Mouse (Mus musculus): ENCODE results near the gene Pithd1. TPM values are rescaled to one million over a fixed set of nuclear protein-coding genes. Genes with fewer than 3 reads are reported as not detected.

Pithd1 gene
- polyA plus RNA-seq, 1 experiment = 140 TPM

DNA sequence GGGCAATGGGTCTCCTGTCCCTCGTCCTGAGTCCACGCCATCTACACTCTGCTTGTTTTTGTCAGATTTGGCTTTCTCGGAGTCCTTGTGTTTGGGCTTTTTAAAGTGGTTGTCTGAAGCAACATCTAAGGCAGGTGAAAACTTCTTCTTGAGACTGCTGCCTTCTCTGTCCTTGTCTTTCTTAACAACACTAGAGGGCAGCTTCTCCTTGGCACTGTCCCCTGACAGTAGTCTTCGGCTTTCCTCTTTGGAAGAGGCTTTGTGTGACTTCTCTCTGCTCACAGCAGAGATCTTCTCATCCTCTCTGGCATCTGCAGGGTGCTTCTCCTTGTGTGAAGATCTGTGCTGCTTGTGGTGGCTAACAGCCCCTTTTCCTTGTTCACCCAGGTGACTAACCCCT is 23.5 kb upstream of the Pithd1 start:
- peaks cover 85% of the 10 kb centered on the region for H3K36me3 ChIP-seq (ENCODE audit: control insufficient read depth, insufficient read depth, low read length)
- 94% methylated on average over 4 of the region's 4 CpGs for WGBS
- no peaks in the 10 kb centered on the region for H3K27me3 ChIP-seq (ENCODE audit: control insufficient read depth, insufficient read depth, low read length)
- TF ChIP-seq CTCF (IDR thresholded peaks at IDR 0.05; ENCODE audit: borderline replicate concordance, control insufficient read depth, extremely low read depth, insufficient read depth, low read length, poor library complexity) (no peak), POLR2A (IDR thresholded peaks at IDR 0.05; ENCODE audit: control insufficient read depth, extremely low read depth, insufficient read depth, low read length, poor library complexity) (no peak)
- H3K4me1 ChIP-seq (replicated peaks; ENCODE audit: control insufficient read depth, insufficient read depth, low read length) = no peaks in the 10 kb centered on the region
- DNase-seq = no peak
- no peak overlapping the region for H3K4me3 ChIP-seq (ENCODE audit: control insufficient read depth, insufficient read depth, low read length)
- H3K27ac ChIP-seq (ENCODE audit: control insufficient read depth, insufficient read depth, low read length) = no peak overlapping the region

- 97% methylated on average over 8 of the region's 8 CpGs for WGBS
- TF ChIP-seq CTCF (IDR thresholded peaks at IDR 0.05; ENCODE audit: borderline replicate concordance, control insufficient read depth, extremely low read depth, insufficient read depth, low read length, poor library complexity) = no peak
- TF ChIP-seq POLR2A (IDR thresholded peaks at IDR 0.05; ENCODE audit: control insufficient read depth, extremely low read depth, insufficient read depth, low read length, poor library complexity) = no peak
Measured at GRCm38 (mm10) chr4:136008782-136009447, 21.9 kb upstream of the Pithd1 start.

GRCm38 (mm10) chr4:136006821-136007220 is 19.8 kb upstream of the Pithd1 start:
- TF ChIP-seq POLR2A (IDR thresholded peaks at IDR 0.05; ENCODE audit: control insufficient read depth, extremely low read depth, insufficient read depth, low read length, poor library complexity) (no peak), CTCF (IDR thresholded peaks at IDR 0.05; ENCODE audit: borderline replicate concordance, control insufficient read depth, extremely low read depth, insufficient read depth, low read length, poor library complexity) (no peak)
- 78% methylated on average over 3 of the region's 3 CpGs for WGBS
- H3K27me3 ChIP-seq (ENCODE audit: control insufficient read depth, insufficient read depth, low read length) = no peaks in the 10 kb centered on the region
- H3K27ac ChIP-seq (ENCODE audit: control insufficient read depth, insufficient read depth, low read length) = no peak overlapping the region
- no peak for DNase-seq
- no peaks in the 10 kb centered on the region for H3K4me1 ChIP-seq (replicated peaks; ENCODE audit: control insufficient read depth, insufficient read depth, low read length)
- peaks cover 92% of the 10 kb centered on the region for H3K36me3 ChIP-seq (ENCODE audit: control insufficient read depth, insufficient read depth, low read length)
- no peak overlapping the region for H3K4me3 ChIP-seq (ENCODE audit: control insufficient read depth, insufficient read depth, low read length)

More at GRCm38 (mm10) chr4:136008782-136009447, 21.9 kb upstream of the Pithd1 start:
- no peaks in the 10 kb centered on the region for H3K27me3 ChIP-seq (ENCODE audit: control insufficient read depth, insufficient read depth, low read length)
- H3K36me3 ChIP-seq (ENCODE audit: control insufficient read depth, insufficient read depth, low read length) = peaks cover 96% of the 10 kb centered on the region
- no peak overlapping the region for H3K4me3 ChIP-seq (ENCODE audit: control insufficient read depth, insufficient read depth, low read length)
- no peaks in the 10 kb centered on the region for H3K4me1 ChIP-seq (replicated peaks; ENCODE audit: control insufficient read depth, insufficient read depth, low read length)
- DNase-seq = no peak
- H3K27ac ChIP-seq (ENCODE audit: control insufficient read depth, insufficient read depth, low read length) = no peak overlapping the region

DNA sequence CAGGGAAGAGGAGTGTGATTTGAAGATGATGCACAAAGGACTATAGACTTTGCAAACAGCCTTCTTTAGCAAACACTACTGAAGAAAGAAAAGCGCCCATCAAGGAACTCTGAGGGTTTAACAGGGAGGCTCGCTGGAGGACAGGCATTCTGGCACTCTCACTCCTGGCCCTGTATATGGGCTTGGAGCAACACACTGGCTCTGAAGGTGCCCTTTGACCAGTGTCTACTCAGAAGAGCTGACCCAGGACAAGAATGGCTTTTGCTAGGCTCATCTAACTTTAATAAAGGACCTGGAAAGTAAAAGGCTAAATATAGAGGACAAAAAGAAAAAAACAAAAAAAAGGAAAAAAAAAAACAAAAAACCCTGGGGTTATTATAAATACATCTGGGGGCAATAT is 17.9 kb upstream of the Pithd1 start:
- H3K4me3 ChIP-seq (ENCODE audit: control insufficient read depth, insufficient read depth, low read length) = no peak overlapping the region
- 94% methylated on average over 2 of the region's 2 CpGs for WGBS
- peaks cover 73% of the 10 kb centered on the region for H3K36me3 ChIP-seq (ENCODE audit: control insufficient read depth, insufficient read depth, low read length)
- H3K27ac ChIP-seq (ENCODE audit: control insufficient read depth, insufficient read depth, low read length) = no peak overlapping the region
- no peaks in the 10 kb centered on the region for H3K4me1 ChIP-seq (replicated peaks; ENCODE audit: control insufficient read depth, insufficient read depth, low read length)
- H3K27me3 ChIP-seq (ENCODE audit: control insufficient read depth, insufficient read depth, low read length) = no peaks in the 10 kb centered on the region
- TF ChIP-seq CTCF (IDR thresholded peaks at IDR 0.05; ENCODE audit: borderline replicate concordance, control insufficient read depth, extremely low read depth, insufficient read depth, low read length, poor library complexity) (no peak), POLR2A (IDR thresholded peaks at IDR 0.05; ENCODE audit: control insufficient read depth, extremely low read depth, insufficient read depth, low read length, poor library complexity) (no peak)
- no peak for DNase-seq

DNA sequence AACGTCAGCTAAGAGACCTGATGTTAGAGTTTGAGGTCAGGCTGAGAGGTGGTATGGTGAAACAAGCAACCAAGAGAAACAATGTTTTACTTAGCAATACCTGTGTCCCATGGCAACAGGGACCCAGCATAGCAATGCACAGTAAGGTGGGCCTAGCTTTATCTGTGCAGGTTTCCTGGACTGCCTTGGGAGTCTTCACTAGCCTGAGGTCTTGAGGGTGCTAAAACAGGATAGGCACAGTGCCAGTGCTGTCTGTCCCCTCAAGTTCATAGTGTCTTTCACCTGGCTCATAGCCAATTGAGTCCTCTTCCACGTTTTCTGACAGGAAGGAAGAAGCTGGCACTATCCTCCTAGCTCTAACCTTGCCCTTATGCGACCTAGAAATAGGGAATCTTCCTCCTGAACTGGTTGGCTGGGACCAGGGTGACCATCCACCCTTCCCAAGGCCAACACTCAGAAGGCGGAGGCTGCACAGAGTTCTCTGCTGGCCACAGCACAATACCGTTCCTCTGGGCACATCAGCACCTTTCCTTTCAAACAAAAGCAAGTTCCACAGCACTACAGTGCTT is 17.1 kb upstream of the Pithd1 start:
- H3K27me3 ChIP-seq (ENCODE audit: control insufficient read depth, insufficient read depth, low read length) = no peaks in the 10 kb centered on the region
- 90% methylated on average over 5 of the region's 5 CpGs for WGBS
- no peak overlapping the region for H3K27ac ChIP-seq (ENCODE audit: control insufficient read depth, insufficient read depth, low read length)
- H3K36me3 ChIP-seq (ENCODE audit: control insufficient read depth, insufficient read depth, low read length) = peaks cover 66% of the 10 kb centered on the region
- no peak overlapping the region for H3K4me3 ChIP-seq (ENCODE audit: control insufficient read depth, insufficient read depth, low read length)
- TF ChIP-seq CTCF (IDR thresholded peaks at IDR 0.05; ENCODE audit: borderline replicate concordance, control insufficient read depth, extremely low read depth, insufficient read depth, low read length, poor library complexity) (no peak), POLR2A (IDR thresholded peaks at IDR 0.05; ENCODE audit: control insufficient read depth, extremely low read depth, insufficient read depth, low read length, poor library complexity) (no peak)
- no peak for DNase-seq
- H3K4me1 ChIP-seq (replicated peaks; ENCODE audit: control insufficient read depth, insufficient read depth, low read length) = no peaks in the 10 kb centered on the region

- Histone ChIP-seq H3K4me1 (replicated peaks; ENCODE audit: control insufficient read depth, insufficient read depth, low read length) (no peaks in the 10 kb centered on the region), H3K27me3 (ENCODE audit: control insufficient read depth, insufficient read depth, low read length) (no peaks in the 10 kb centered on the region), H3K4me3 (ENCODE audit: control insufficient read depth, insufficient read depth, low read length) (no peak overlapping the region), H3K36me3 (ENCODE audit: control insufficient read depth, insufficient read depth, low read length) (no peaks in the 10 kb centered on the region), H3K27ac (ENCODE audit: control insufficient read depth, insufficient read depth, low read length) (no peak overlapping the region)
- WGBS = 94% methylated on average over 4 of the region's 4 CpGs
- TF ChIP-seq POLR2A (IDR thresholded peaks at IDR 0.05; ENCODE audit: control insufficient read depth, extremely low read depth, insufficient read depth, low read length, poor library complexity) = no peak
- no peak for DNase-seq
Measured at GRCm38 (mm10) chr4:135995118-135995517, 8.1 kb upstream of the Pithd1 start.
